Mouse (Mus musculus) embryonic facial prominence, embryonic 13.5 days (tissue): ENCODE data around the gene Gm17622. TPM values are rescaled to one million over a fixed set of nuclear protein-coding genes. Genes with fewer than 3 reads are reported as not detected.
A peak's percentile ranks its signal among the peaks of the same experiment; 100 is the strongest.

Experiments used
- ATAC-seq: fragments of 200-750 bp; cut with Nextera tagmentation; 2 replicates; pipeline ENCODE4 v1.8.0; 2017; ENCODE audit warnings: low read depth; ENCODE audit not compliant: insufficient number of reproducible peaks, insufficient read depth, low FRiP score, low TSS enrichment
- H3K27ac ChIP-seq: fragments of 300-500 bp; sonication (generic); 2 replicates; pipeline ENCODE4 v1.5.1; 2015; ENCODE audit warnings: moderate library complexity, mild to moderate bottlenecking, inconsistent platforms
- H3K27me3 ChIP-seq: fragments of 300-500 bp; sonication (generic); 2 replicates; pipeline ENCODE4 v1.6.1; 2015; ENCODE audit warnings: mild to moderate bottlenecking, inconsistent platforms
- H3K36me3 ChIP-seq: fragments of 300-500 bp; sonication (generic); 2 replicates; pipeline ENCODE4 v1.6.1; 2015; ENCODE audit warnings: mild to moderate bottlenecking, inconsistent platforms
- H3K4me1 ChIP-seq: fragments of 300-500 bp; sonication (generic); 2 replicates; pipeline ENCODE4 v1.6.1; 2015; ENCODE audit warnings: inconsistent platforms
- H3K4me2 ChIP-seq: fragments of 300-500 bp; sonication (generic); 2 replicates; pipeline ENCODE4 v1.6.1; 2015; ENCODE audit warnings: moderate library complexity, mild to moderate bottlenecking, inconsistent platforms
- H3K4me3 ChIP-seq: fragments of 300-500 bp; sonication (generic); 2 replicates; pipeline ENCODE4 v1.5.1; 2015; ENCODE audit warnings: mild to moderate bottlenecking, inconsistent platforms
- H3K9ac ChIP-seq: fragments of 300-500 bp; sonication (generic); 2 replicates; pipeline ENCODE4 v1.6.1; 2015; ENCODE audit warnings: mild to moderate bottlenecking, inconsistent platforms
- H3K9me3 ChIP-seq: fragments of 300-500 bp; sonication (generic); 2 replicates; pipeline ENCODE4 v1.6.1; 2016; ENCODE audit warnings: inconsistent platforms
- WGBS: fragments of 180-500 bp; shearing (Covaris S2); methylation state at CpG from one replicate; pipeline ENCODE4 v1.1.7; 2015; ENCODE audit warnings: mixed read lengths; 5-methylcytosine and 5-hydroxymethylcytosine counted together
- polyA plus RNA-seq: library from polyadenylated mRNA; unstranded; fragments of >200 nt; fragmentation: Nextera tagmentation; extraction: Ambion mirVana; gene quantifications from 2 replicates; pipeline ENCODE4 v1.2.1, GENCODE M21; 2015

The Gm17622 gene
- not detected in 2 replicates for polyA plus RNA-seq

DNA sequence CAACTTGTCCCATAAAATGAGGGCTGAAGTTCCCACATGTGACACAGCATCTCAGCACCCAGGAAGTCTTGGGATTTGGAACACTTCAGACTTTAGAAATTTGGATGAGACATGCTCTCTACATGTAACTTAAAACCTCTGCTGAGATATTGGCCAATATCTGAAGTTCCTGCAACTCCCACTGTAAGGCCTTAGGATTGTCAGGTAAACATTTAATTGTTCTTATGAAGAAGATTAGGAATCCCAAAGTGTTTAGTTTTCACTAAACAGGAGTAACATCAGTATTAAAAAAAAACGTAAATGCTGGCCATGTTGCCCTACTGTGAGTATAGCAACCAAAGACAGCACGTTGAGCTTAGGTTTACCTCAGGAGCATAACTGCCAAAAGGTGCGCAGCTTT is at the start of gene Gm17622:
TSS of gene Gm17622 (plus strand) at position 301 of the 400 bp plus-strand sequence.
- WGBS, result 92% methylated on average over 3 of the region's 3 CpGs

DNA sequence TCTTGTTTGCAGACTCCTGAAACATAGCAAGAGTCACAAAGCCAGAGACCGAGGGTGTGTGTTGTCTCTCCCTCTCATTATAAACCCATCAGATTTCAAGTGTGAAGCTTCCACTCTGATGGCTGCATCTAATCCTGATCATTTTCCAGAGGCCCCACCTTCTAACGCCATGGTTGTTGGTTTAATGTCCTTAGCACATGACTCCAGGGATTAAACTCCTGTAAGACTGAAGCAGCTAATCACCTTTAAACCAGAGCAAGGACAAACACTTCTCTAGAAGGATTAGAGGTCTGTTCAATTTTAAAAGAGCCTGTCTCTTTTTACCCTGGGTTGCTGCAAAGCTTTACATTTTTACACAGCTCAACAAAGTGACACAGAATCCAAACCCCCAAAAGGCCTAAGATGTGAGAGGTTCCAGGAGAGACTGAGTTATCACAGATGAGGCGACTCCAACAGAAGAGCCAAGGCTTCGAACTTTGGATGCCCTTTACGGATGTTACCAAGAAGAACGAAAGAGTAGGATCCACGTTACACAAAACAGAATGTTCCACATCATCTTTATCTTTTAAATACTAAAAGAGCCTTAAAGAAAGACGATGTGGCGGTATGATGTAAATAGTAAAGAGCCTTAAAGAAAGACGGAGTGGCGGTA is 40.2 kb upstream of the Gm17622 start:
- Histone ChIP-seq H3K9me3 (no peaks in the 10 kb centered on the region), H3K27ac (no peak overlapping the region), H3K36me3 (no peaks in the 10 kb centered on the region), H3K4me3 (no peak overlapping the region), H3K4me1 (no peaks in the 10 kb centered on the region), H3K9ac (no peak overlapping the region), H3K4me2 (no peak overlapping the region), H3K27me3 (no peaks in the 10 kb centered on the region)
- 85% methylated on average over 11 of the region's 11 CpGs for WGBS
- ATAC-seq, result no peak

More for the DNA sequence above, at the start of gene Gm17622:
- Histone ChIP-seq H3K4me1 (no peaks in the 10 kb centered on the region), H3K27ac (no peak within 1 kb of the TSS), H3K4me2 (no peak within 1 kb of the TSS), H3K4me3 (no peak within 1 kb of the TSS), H3K9me3 (no peaks in the 10 kb centered on the region), H3K9ac (no peak within 1 kb of the TSS), H3K27me3 (no peaks in the 10 kb centered on the region), H3K36me3 (peaks cover 27% of the 10 kb centered on the region)
- ATAC-seq, result no peak

DNA sequence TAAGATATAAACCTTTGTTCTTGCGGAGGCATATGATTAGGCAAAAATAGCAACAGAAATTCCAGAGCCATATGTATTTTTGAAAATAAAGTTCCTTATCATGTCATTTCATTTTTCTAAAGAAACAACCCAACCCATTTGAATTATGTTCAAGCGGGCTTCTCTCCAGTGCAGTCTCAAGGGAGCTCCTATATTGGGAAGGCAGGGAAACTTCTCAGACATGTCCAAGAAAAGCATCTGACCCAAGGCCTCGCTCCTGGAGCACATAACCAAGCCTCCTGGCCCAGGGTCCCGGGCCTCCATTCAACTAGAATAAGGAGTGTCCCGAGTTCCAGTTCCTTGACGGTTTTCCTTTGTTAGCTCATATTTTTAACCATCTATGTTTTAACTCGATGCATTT is 39.7 kb upstream of the Gm17622 start:
- Histone ChIP-seq H3K4me2 (no peak overlapping the region), H3K27ac (no peak overlapping the region), H3K9ac (no peak overlapping the region), H3K27me3 (no peaks in the 10 kb centered on the region), H3K4me3 (no peak overlapping the region), H3K4me1 (no peaks in the 10 kb centered on the region), H3K36me3 (no peaks in the 10 kb centered on the region), H3K9me3 (no peaks in the 10 kb centered on the region)
- ATAC-seq, result no peak
- WGBS, result 84% methylated on average over 7 of the region's 7 CpGs

DNA sequence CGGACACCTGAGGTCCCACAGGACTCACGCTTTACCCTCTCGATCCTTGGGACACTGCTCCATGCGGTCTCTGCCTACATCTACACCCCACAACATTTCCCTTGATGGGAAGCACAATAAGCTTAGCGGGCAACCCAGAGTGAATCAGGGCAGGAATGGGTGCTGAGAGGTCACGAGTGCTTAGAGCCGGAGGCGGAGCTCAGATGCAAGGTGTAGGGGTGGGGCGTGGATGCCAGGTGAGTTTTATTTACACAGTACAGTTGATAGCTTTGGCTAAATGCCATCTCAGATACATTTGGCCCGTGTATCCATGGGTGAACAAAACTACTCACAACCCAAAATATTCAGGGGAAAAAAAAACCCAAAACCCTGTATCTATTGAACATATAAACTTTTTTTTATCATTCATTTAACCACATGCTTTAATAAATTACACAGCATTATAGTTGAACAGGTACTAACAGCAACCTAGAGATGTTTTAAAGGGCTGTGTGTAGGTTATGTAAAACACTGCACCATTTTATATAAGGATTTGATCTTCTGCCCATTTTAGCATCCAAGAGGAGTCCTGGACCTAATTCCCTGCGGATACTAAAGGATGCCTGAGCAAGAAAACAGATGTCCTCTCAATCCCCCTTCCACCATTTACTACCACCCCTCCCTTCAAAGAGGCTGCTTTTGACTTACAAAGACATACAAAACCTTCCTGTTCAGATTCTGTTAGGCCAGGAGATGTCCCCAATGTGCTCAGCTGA is 39.0 kb upstream of the Gm17622 start:
- no peak overlapping the region for H3K4me2 ChIP-seq
- no peak overlapping the region for H3K4me3 ChIP-seq
- no peaks in the 10 kb centered on the region for H3K36me3 ChIP-seq
- no peaks in the 10 kb centered on the region for H3K4me1 ChIP-seq
- no peak for ATAC-seq
- no peaks in the 10 kb centered on the region for H3K27me3 ChIP-seq
- no peak overlapping the region for H3K9ac ChIP-seq
- H3K9me3 ChIP-seq, result no peaks in the 10 kb centered on the region
- no peak overlapping the region for H3K27ac ChIP-seq
- 84% methylated on average over 11 of the region's 11 CpGs for WGBS

DNA sequence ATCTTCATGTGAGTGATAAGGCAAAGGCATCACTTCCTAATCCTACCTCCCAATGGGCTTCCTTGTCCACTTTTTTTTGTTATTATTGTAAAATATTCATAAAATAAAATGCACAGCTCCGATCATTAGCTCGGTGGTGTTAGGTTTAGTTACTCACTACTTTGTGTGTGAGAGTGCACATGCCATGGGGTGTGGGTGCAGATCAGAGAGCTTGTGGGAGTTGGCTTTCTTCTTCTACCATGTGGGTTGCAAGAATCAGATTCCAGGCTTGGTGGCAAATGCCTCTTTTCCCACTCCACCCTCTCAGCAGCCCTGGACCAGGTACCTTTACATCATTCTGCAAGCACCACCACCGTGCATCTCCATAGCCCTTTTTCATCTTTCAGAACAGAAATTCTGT is 37.9 kb upstream of the Gm17622 start:
- 92% methylated on average over 3 of the region's 3 CpGs for WGBS
- no peaks in the 10 kb centered on the region for H3K27me3 ChIP-seq

DNA sequence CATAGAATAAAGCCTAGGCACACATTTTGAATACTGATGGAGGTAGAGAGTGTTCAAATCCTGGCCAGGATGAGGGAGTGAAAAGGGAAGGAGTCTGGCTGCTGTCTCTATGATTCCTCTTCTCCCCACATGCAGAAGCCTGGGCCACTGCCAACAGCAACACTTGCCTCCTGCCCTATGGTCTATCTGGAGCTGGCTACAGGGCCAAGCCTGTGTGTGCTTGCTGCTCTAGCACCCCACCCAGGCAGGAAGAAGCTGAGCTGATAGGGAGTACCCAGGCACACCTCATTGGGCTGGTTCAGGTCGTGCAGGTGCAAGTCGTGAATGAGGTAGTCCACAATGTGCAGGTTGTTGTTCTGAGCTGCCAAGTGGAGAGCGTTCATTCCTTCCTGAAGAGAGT is 36.2 kb upstream of the Gm17622 start:
- H3K4me3 ChIP-seq, result no peak overlapping the region
- ATAC-seq, result no peak

More for the DNA sequence above, 37.9 kb upstream of the Gm17622 start:
- Histone ChIP-seq H3K36me3 (no peaks in the 10 kb centered on the region), H3K9ac (no peak overlapping the region), H3K4me2 (no peak overlapping the region), H3K27ac (no peak overlapping the region), H3K4me3 (no peak overlapping the region), H3K4me1 (peaks cover 4% of the 10 kb centered on the region), H3K9me3 (no peaks in the 10 kb centered on the region)
- no peak for ATAC-seq

DNA sequence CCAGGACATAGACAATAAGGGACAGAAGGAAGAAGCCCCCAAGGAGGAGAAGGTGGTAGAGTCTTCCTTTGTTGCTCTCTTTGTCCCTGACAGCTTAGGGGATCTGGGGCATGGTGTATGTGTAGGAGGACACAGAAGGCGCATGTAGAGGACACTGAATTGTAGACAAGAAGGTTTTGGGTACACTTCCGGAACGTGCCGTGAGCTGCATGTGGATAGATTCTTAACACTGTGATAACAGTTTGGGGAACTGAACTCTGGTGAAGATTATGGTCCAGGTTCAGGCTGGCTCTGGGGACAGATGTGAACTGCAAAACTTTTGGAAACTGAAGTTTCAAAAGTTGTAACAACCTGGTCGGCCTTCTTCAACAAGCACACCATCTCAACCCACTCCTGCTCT is 33.0 kb upstream of the Gm17622 start:
- no peak overlapping the region for H3K9ac ChIP-seq
- WGBS, result 91% methylated on average over 5 of the region's 5 CpGs
- 0 out of 2 replicates have a peak overlapping the region, but pooled peaks have one; percentile 68 for H3K27ac ChIP-seq
- H3K4me2 ChIP-seq, result no peak overlapping the region
- H3K4me1 ChIP-seq, result peaks cover 16% of the 10 kb centered on the region
- no peak for ATAC-seq
- H3K36me3 ChIP-seq, result no peaks in the 10 kb centered on the region
- H3K27me3 ChIP-seq, result no peaks in the 10 kb centered on the region
- H3K9me3 ChIP-seq, result no peaks in the 10 kb centered on the region
- no peak overlapping the region for H3K4me3 ChIP-seq

More for the DNA sequence above, 36.2 kb upstream of the Gm17622 start:
- H3K36me3 ChIP-seq, result no peaks in the 10 kb centered on the region
- no peak overlapping the region for H3K9ac ChIP-seq
- no peaks in the 10 kb centered on the region for H3K27me3 ChIP-seq
- H3K9me3 ChIP-seq, result no peaks in the 10 kb centered on the region
- no peak overlapping the region for H3K27ac ChIP-seq
- H3K4me1 ChIP-seq, result peaks cover 13% of the 10 kb centered on the region
- WGBS, result 84% methylated on average over 3 of the region's 3 CpGs
- H3K4me2 ChIP-seq, result no peak overlapping the region

DNA sequence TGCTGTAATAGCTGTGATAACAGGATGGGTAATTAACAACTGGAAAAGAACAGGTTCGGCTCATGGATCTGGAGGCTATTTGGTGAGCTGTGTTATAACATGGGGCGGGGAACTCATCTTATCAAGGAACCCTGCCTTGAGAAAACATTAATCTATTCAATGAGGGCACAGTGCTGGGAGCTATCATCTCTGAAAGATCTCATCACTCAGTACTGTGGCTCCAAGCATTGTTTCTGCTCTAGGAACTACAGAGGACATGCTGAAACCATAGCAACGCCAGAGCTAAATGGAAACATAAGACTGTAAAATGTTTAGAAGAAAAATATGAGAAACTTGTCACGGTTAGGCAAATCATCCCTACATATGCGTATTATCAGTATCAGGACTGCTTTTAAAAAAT is 32.5 kb upstream of the Gm17622 start:
- peaks cover 16% of the 10 kb centered on the region for H3K4me1 ChIP-seq
- H3K4me3 ChIP-seq, result no peak overlapping the region
- H3K27ac ChIP-seq, result peak overlapping the region; percentile 68; the same call in 1 of the 2 replicates
- no peaks in the 10 kb centered on the region for H3K27me3 ChIP-seq
- no peaks in the 10 kb centered on the region for H3K9me3 ChIP-seq
- H3K9ac ChIP-seq, result no peak overlapping the region
- H3K36me3 ChIP-seq, result no peaks in the 10 kb centered on the region
- no peak for ATAC-seq
- no peak overlapping the region for H3K4me2 ChIP-seq
- WGBS, result 47% methylated on average over 5 of the region's 5 CpGs

DNA sequence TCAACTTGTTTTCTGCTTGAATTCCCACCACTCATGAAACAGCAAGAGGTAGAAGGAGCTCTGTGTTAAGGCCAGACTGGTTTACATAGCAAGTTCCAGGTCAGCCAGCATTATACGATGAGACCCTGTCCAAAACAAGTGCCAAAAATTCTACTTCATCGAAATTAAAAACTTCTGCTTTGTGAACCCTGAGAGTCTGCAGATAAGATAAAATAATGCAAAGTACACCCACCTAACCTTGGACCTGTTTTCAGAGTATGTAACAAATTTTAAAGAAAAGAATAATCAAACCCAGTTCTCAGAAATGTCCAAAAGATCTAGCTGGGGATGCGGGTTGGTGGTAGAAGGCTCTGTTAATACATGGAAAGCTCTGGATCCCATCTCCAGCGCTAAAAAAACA is 31.9 kb upstream of the Gm17622 start:
- Histone ChIP-seq H3K9ac (no peak overlapping the region), H3K4me2 (no peak overlapping the region), H3K4me3 (no peak overlapping the region), H3K9me3 (no peaks in the 10 kb centered on the region), H3K4me1 (peaks cover 16% of the 10 kb centered on the region), H3K27ac (peak overlapping the region; percentile 68; the same call in 1 of the 2 replicates), H3K27me3 (no peaks in the 10 kb centered on the region), H3K36me3 (no peaks in the 10 kb centered on the region)
- no peak for ATAC-seq
- WGBS, result 75% methylated on average over 4 of the region's 4 CpGs

DNA sequence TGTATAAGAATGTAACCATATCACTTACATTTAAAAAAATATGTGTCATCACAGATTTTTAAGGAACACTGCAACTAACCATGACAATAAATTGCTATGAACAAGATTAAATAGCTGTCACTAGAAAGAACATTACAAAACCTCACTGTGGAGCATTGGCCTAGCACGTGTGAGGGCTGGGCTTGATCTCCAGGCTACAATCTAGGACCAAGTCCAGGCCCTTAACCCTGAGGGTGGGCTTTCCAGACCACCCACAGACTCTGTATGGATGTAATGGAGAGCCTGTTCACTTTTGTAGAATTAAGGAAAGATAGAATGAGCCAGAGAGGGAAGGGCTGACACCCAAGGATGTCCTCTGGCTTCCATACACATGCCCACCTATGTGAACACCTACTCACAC is 27.9 kb upstream of the Gm17622 start:
- H3K27me3 ChIP-seq, result no peaks in the 10 kb centered on the region
- H3K9ac ChIP-seq, result no peak overlapping the region
- H3K4me1 ChIP-seq, result peaks cover 12% of the 10 kb centered on the region
- H3K4me3 ChIP-seq, result no peak overlapping the region
- no peaks in the 10 kb centered on the region for H3K36me3 ChIP-seq
- WGBS, result 56% methylated on average over 1 of the region's 1 CpGs
- no peaks in the 10 kb centered on the region for H3K9me3 ChIP-seq
- no peak overlapping the region for H3K27ac ChIP-seq
- ATAC-seq, result no peak
- no peak overlapping the region for H3K4me2 ChIP-seq

DNA sequence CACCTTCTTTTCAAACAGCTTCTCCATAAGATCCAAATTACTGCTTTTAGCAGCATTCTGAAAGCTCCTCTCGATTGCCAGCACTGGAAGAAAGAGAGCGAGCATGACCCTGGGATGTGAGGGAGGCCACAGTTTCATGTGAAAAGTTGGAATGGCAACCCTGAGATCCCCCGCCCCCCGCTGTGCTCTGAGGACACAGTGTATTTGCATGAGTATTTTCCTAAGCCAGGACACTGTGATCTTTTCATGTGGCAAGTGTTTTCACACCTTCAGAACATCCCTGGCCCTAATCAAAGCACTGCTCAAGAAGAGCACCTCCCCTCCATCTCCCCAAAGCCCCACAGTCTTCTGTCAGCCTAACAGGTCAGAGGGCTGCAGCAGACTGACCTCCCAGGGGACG is 25.2 kb upstream of the Gm17622 start:
- no peaks in the 10 kb centered on the region for H3K27me3 ChIP-seq
- WGBS, result 64% methylated on average over 5 of the region's 5 CpGs
- ATAC-seq, result no peak
- H3K36me3 ChIP-seq, result no peaks in the 10 kb centered on the region
- no peaks in the 10 kb centered on the region for H3K9me3 ChIP-seq
- H3K4me2 ChIP-seq, result no peak overlapping the region
- H3K4me1 ChIP-seq, result peaks cover 4% of the 10 kb centered on the region; the same call in 1 of the 2 replicates
- H3K4me3 ChIP-seq, result no peak overlapping the region
- no peak overlapping the region for H3K9ac ChIP-seq
- no peak overlapping the region for H3K27ac ChIP-seq

DNA sequence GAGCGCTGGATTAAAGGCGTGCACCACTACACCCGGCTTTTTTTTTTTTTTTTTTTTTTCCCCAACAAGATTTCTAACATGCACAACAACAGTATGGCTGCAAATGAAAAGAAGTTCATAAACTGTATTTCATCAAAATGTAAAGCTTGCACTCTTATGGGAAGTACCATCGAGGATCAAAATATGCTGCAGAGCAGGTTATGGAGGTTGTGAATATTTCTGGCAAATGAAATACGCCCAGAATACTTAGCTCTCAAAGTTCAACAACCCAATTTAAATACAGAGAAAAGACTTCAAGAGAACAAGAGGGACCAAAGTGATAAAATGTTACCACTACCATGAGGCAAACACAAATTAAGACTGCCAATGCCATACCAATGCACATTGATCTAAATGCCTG is 21.9 kb upstream of the Gm17622 start:
- Histone ChIP-seq H3K4me1 (no peaks in the 10 kb centered on the region), H3K27me3 (no peaks in the 10 kb centered on the region), H3K9me3 (no peaks in the 10 kb centered on the region), H3K4me2 (no peak overlapping the region), H3K36me3 (no peaks in the 10 kb centered on the region), H3K9ac (no peak overlapping the region), H3K27ac (no peak overlapping the region), H3K4me3 (no peak overlapping the region)
- ATAC-seq, result no peak
- 79% methylated on average over 5 of the region's 5 CpGs for WGBS
